Mouse (Mus musculus) heart, postnatal 25 days (tissue): ENCODE data around the gene Ccdc103. TPM values are rescaled to one million over a fixed set of nuclear protein-coding genes. Genes with fewer than 3 reads are reported as not detected.

Experiments
- DNase-seq: peaks from one replicate; pipeline ENCODE4 v3.0.0; 2022; ENCODE audit warnings: low spot score
- intact Hi-C: fragments of 180-260 bp; cut with DNase I; formaldehyde crosslinking; loops from one replicate; pipeline ENCODE4 v1.15.1; 2025
- total RNA-seq, 2 experiments: library from RNA; stranded (reverse); gene quantifications; 2 replicates each; pipeline ENCODE4 v1.2.3; 2021

The Ccdc103 gene
- total RNA-seq, 2 experiments from 2014 or later: not detected

GRCm38 (mm10) chr11:102888135-102888534 lies 7.1 kb downstream of the Ccdc103 start:
- DNase-seq: no peak
- intact Hi-C loops: no loop called here

GRCm38 (mm10) chr11:102890096-102890495 lies 9.1 kb downstream of the Ccdc103 start:
- intact Hi-C loops: no loop called here
- DNase-seq: no peak

GRCm38 (mm10) chr11:102893015-102893651 lies 12.1 kb downstream of the Ccdc103 start:
- peak; percentile 50 for DNase-seq
- intact Hi-C loops: no loop called here

GRCm38 (mm10) chr11:102894716-102895115 lies 13.7 kb downstream of the Ccdc103 start:
- DNase-seq: no peak
- intact Hi-C loops: no loop called here

- intact Hi-C loops: no loop called here
- DNase-seq: no peak
Observed at GRCm38 (mm10) chr11:102895779-102896178, 14.8 kb downstream of the Ccdc103 start.

GRCm38 (mm10) chr11:102896641-102897040 lies 15.6 kb downstream of the Ccdc103 start:
- DNase-seq: no peak
- intact Hi-C loops: no loop called here

GRCm38 (mm10) chr11:102898408-102898807 lies 17.4 kb downstream of the Ccdc103 start:
- intact Hi-C loops: no loop called here
- DNase-seq: no peak

GRCm38 (mm10) chr11:102900763-102901162 lies 19.8 kb downstream of the Ccdc103 start, which contains the start of gene Gfap:
TSS of gene Gfap (minus strand) at chr11:102900912.
- peak; percentile 24 for DNase-seq
- intact Hi-C loops: loop anchor here (2.0 to 10.0 kb wide), 2 partner anchors 154 to 254 kb away; no protein-coding TSS in a partner anchor

- intact Hi-C loops: loop anchor here (2.0 to 10.0 kb wide), 2 partner anchors 154 to 254 kb away; no protein-coding TSS in a partner anchor
- DNase-seq: no peak
Observed at GRCm38 (mm10) chr11:102901199-102901598, 20.2 kb downstream of the Ccdc103 start.

- no peak for DNase-seq
- intact Hi-C loops: loop anchor here (10.0 kb wide), 1 partner anchor 253 kb away; no protein-coding TSS in a partner anchor
Observed at GRCm38 (mm10) chr11:102902107-102902506, 21.1 kb downstream of the Ccdc103 start.

- no peak for DNase-seq
- intact Hi-C loops: loop anchor here (10.0 kb wide), 1 partner anchor 251 kb away; no protein-coding TSS in a partner anchor
Observed at GRCm38 (mm10) chr11:102903654-102904053, 22.6 kb downstream of the Ccdc103 start.

GRCm38 (mm10) chr11:102911376-102911775 lies 30.4 kb downstream of the Ccdc103 start:
- intact Hi-C loops: no loop called here
- no peak for DNase-seq

- intact Hi-C loops: no loop called here
- no peak for DNase-seq
Observed at GRCm38 (mm10) chr11:102915380-102915779, 34.4 kb downstream of the Ccdc103 start.

GRCm38 (mm10) chr11:102918077-102918476 lies 37.1 kb downstream of the Ccdc103 start:
- DNase-seq: no peak
- intact Hi-C loops: no loop called here

GRCm38 (mm10) chr11:102921491-102921890 lies 40.5 kb downstream of the Ccdc103 start:
- no peak for DNase-seq
- intact Hi-C loops: no loop called here

GRCm38 (mm10) chr11:102924557-102925350 lies 43.8 kb downstream of the Ccdc103 start, which contains the start of gene Kif18b:
TSS of gene Kif18b (minus strand) at chr11:102925124.
- peak; percentile 90 for DNase-seq
- intact Hi-C loops: no loop called here

GRCm38 (mm10) chr11:102925351-102925717 lies 44.3 kb downstream of the Ccdc103 start:
- DNase-seq: no peak
- intact Hi-C loops: no loop called here

GRCm38 (mm10) chr11:102930672-102931071 lies 49.7 kb downstream of the Ccdc103 start:
- intact Hi-C loops: no loop called here
- DNase-seq: no peak
